Mouse (Mus musculus) megakaryocyte-erythroid progenitor cell, adult 5 weeks (primary cell): Measurements from ENCODE around the gene Art1. TPM values are rescaled to one million over a fixed set of nuclear protein-coding genes. Genes with fewer than 3 reads are reported as not detected.

ENCODE experiments used
- polyA plus RNA-seq: library from polyadenylated mRNA; stranded (reverse); fragments of >175 nt; gene quantifications from 2 replicates; pipeline ENCODE4 v1.2.3, GENCODE M21; 2012

Art1 gene
- 0.04 TPM in 1 of 2 replicates, not detected in the other for polyA plus RNA-seq

DNA sequence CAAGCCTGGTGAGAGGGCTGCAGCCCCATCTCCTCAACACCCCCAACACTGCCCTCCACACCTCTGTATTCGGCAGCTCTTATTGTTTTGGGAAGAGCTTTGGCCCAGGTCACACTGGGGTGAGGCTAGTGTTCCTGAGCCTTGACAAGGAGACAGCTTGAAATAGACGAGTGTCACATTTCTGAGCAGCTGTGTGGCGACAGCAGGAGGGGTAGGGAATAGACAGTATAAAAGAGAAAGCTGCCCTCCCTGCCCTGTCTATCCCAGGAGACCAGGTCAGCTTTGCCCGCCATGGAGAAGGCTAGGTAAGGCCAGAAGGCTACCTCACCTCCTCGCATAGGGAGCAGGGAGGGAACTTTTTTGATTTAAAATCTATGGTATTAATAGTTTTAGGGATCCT lies at the start of gene Art1:
Art1 (plus strand) TSS at position 257 of the 400 bp plus-strand sequence.

GRCm38 (mm10) chr7:102065046-102065891 lies 36.3 kb upstream of the Art1 start, which contains the start of the genes Rnf121, Xndc1 and Xntrpc:
Gene Rnf121 (minus strand): TSS chr7:102065469.
Gene Xndc1 (plus strand): TSS chr7:102065511.
Gene Xntrpc (plus strand): TSS chr7:102065713.

DNA sequence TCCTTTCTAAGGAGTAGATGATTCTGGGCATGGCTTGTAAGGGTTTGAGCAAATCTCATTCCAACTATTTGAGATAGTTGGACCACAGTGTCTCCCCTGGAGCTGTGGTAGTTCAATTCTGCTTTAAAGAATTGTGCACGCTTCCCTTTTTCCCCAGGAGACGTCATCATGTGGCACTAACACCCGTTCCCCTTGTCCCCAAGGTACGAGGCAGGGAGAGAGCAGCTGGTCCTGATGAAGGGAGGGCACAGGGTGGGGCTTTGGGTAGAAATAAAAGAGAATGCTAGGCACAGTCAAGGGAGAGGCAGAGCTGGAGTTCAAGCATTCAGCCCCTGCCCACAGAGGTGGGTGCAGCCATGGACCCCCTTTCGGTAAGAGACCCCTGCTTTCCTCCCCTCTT lies 18.7 kb upstream of the Art1 start, which contains the start of gene Trpc2:
Trpc2 (plus strand) TSS at position 301 of the 400 bp plus-strand sequence.

DNA sequence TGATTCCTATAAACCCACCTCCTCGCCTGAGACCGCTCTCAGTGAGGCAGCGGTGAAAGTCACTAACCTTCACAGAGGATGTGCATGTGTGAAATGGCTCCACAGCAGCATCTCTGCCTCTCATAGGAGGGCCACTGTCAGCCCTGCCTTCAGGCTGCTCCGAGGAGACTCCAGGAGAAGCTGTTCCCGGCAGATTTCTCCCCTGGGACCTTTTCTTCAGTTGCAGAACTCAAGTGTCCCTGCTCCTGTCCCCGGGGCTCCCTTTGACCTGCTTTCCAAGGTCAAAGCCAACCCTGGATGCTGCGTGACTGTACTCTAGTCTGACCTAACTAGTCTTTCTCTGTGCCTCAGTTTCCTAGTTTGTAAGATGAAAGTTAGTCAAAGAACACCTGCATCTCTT lies 7.6 kb downstream of the Art1 start, which contains the start of gene Art5:
Art5 (minus strand) TSS at position 319 of the 400 bp plus-strand sequence.

DNA sequence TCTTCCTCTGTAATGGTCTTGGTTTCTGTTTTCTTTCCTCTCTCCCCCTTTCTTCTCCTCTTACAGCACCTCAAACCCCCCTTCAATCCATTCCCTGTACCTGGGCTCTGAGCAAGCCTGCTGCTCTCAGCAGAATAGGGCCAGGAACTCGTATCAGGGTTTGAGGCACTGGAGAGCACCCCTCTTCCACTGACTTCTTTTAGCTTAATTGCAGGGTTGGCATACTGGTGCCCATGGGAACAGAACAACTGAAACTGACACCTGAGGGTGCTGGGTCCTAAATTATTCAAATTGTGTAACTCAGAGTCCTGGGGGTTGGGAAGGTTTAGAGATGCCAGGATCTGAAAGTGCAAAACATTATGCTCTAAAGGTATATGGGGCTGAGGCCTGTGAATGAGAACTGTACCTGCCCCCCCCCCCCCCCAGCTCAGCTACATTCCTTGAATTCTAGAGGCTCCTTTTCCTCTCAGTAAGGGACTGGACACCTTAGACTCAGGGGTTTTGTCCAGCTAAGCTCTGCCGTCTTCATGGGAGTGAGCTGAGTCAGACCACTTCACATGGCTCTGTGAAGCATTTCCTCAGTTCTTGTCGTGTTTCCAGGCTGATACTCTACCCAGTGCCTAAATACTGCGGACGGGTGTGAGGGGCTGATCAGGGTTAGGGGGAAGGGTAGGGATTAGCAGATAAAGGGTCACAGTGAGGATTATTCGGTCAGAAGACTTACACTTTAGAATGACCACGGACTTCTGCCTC lies 15.2 kb downstream of the Art1 start, which contains the start of gene Chrna10:
Chrna10 (minus strand) TSS at position 250 of the 753 bp plus-strand sequence.

Other genes starting within 250 kb of the Art1 start
- gene Folr2, start 244.5 kb upstream of the Art1 start, polyA plus RNA-seq, result not detected in 2 replicates
- 18.9 and 25.1 TPM in 2 replicates for gene Anapc15, start 238.0 kb upstream of the Art1 start, polyA plus RNA-seq
- gene Folr1, start 231.0 kb upstream of the Art1 start, polyA plus RNA-seq, result 0.10 and 0.11 TPM in 2 replicates
- 98.1 and 126 TPM in 2 replicates for gene Lamtor1, start 195.8 kb upstream of the Art1 start, polyA plus RNA-seq
- 0.03 and 0.08 TPM in 2 replicates for gene Tomt, start 195.4 kb upstream of the Art1 start, polyA plus RNA-seq
- 0.22 TPM in 1 of 2 replicates, not detected in the other for gene Lrrc51, start 167.8 kb upstream of the Art1 start, polyA plus RNA-seq
- 131 and 170 TPM in 2 replicates for gene Numa1, start 167.6 kb upstream of the Art1 start, polyA plus RNA-seq
- 7.0 and 11.9 TPM in 2 replicates for gene Il18bp, start 83.1 kb upstream of the Art1 start, polyA plus RNA-seq
- gene Rnf121, start 36.3 kb upstream of the Art1 start, polyA plus RNA-seq, result 3.2 and 3.7 TPM in 2 replicates
- 18.2 and 25.0 TPM in 2 replicates for gene Xndc1, start 36.2 kb upstream of the Art1 start, polyA plus RNA-seq
- 0.90 and 1.6 TPM in 2 replicates for gene Xntrpc, start 36.0 kb upstream of the Art1 start, polyA plus RNA-seq
- gene Trpc2, start 18.6 kb upstream of the Art1 start, polyA plus RNA-seq, result 1.0 and 1.4 TPM in 2 replicates
- gene Art5, start 7.7 kb downstream of the Art1 start, polyA plus RNA-seq, result 0.36 and 0.67 TPM in 2 replicates
- gene Chrna10, start 15.1 kb downstream of the Art1 start, polyA plus RNA-seq, result 0.06 TPM in 1 of 2 replicates, not detected in the other
- 6.3 and 6.6 TPM in 2 replicates for gene Nup98, start 108.4 kb downstream of the Art1 start, polyA plus RNA-seq
- 36.3 and 45.3 TPM in 2 replicates for gene Pgap2, start 108.5 kb downstream of the Art1 start, polyA plus RNA-seq
- 163 and 199 TPM in 2 replicates for gene Rhog, start 154.3 kb downstream of the Art1 start, polyA plus RNA-seq
- 47.6 and 63.0 TPM in 2 replicates for gene Stim1, start 166.1 kb downstream of the Art1 start, polyA plus RNA-seq